Mouse (Mus musculus) liver, postnatal 0 days (tissue): ENCODE data around the gene Hjurp. TPM values are rescaled to one million over a fixed set of nuclear protein-coding genes. Genes with fewer than 3 reads are reported as not detected.

Experiments
- ATAC-seq: fragments of 200-750 bp; cut with Nextera tagmentation; 2 replicates; pipeline ENCODE4 v1.8.0; 2017; ENCODE audit warnings: mild to moderate bottlenecking, moderate library complexity
- DNase-seq: peaks from one replicate; pipeline ENCODE4 v3.0.0-alpha.2; 2016
- H3K27ac ChIP-seq: fragments of 300-500 bp; sonication (generic); 2 replicates; pipeline ENCODE4 v1.5.1; 2014; ENCODE audit warnings: antibody characterized with exemption, moderate library complexity, mild to moderate bottlenecking, low read depth
- H3K27me3 ChIP-seq: fragments of 300-500 bp; sonication (generic); 2 replicates; pipeline ENCODE4 v1.6.1; 2014; ENCODE audit warnings: low read length, control low read depth, mixed read lengths; ENCODE audit not compliant: insufficient read depth
- H3K36me3 ChIP-seq: fragments of 300-500 bp; sonication (generic); replicated peaks from 2 replicates; pipeline ENCODE4 v1.6.1; 2014; ENCODE audit warnings: mild to moderate bottlenecking, control low read depth, low read length, moderate library complexity, mixed read lengths; ENCODE audit not compliant: insufficient read depth
- H3K4me1 ChIP-seq: fragments of 300-500 bp; sonication (generic); 2 replicates; pipeline ENCODE4 v1.6.1; 2014; ENCODE audit warnings: antibody characterized with exemption, mild to moderate bottlenecking, control low read depth; ENCODE audit not compliant: insufficient read depth
- H3K4me2 ChIP-seq: fragments of 300-500 bp; sonication (generic); 2 replicates; pipeline ENCODE4 v1.6.1; 2014; ENCODE audit warnings: low read depth, mild to moderate bottlenecking, low read length, moderate library complexity, mixed read lengths
- H3K4me3 ChIP-seq: fragments of 300-500 bp; sonication (generic); 2 replicates; pipeline ENCODE4 v1.5.1; 2014; ENCODE audit warnings: low read depth, low read length
- H3K9ac ChIP-seq: fragments of 300-500 bp; sonication (generic); replicated peaks from 2 replicates; pipeline ENCODE4 v1.6.1; 2014; ENCODE audit warnings: mild to moderate bottlenecking, moderate library complexity
- H3K9me3 ChIP-seq: fragments of 300-500 bp; sonication (generic); 2 replicates; pipeline ENCODE4 v1.6.1; 2016; ENCODE audit warnings: mild to moderate bottlenecking, control low read depth, low read length, mixed read lengths
- CTCF ChIP-seq: sonication (generic); IDR thresholded peaks from 2 replicates; pipeline ENCODE4 v1.5.1; 2016; ENCODE audit warnings: antibody characterized with exemption, low read depth
- EP300 ChIP-seq: IDR thresholded peaks from 2 replicates; pipeline ENCODE4 v1.6.1; 2016; ENCODE audit warnings: antibody characterized with exemption, low read depth, mild to moderate bottlenecking
- WGBS: fragments of 180-500 bp; shearing (Covaris S2); extraction: QIAGEN DNeasy Blood & Tissue Kit; methylation state at CpG from one replicate; pipeline ENCODE4 v1.1.7; 2014; ENCODE audit not compliant: insufficient replicate concordance; 5-methylcytosine and 5-hydroxymethylcytosine counted together
- polyA plus RNA-seq: library from polyadenylated mRNA; unstranded; fragments of >200 nt; fragmentation: Nextera tagmentation; extraction: Ambion mirVana; gene quantifications from 2 replicates; pipeline ENCODE4 v1.2.1, GENCODE M21; 2015

Hjurp gene
- polyA plus RNA-seq, 1 experiment from 2014 or later = 37.0 TPM

DNA sequence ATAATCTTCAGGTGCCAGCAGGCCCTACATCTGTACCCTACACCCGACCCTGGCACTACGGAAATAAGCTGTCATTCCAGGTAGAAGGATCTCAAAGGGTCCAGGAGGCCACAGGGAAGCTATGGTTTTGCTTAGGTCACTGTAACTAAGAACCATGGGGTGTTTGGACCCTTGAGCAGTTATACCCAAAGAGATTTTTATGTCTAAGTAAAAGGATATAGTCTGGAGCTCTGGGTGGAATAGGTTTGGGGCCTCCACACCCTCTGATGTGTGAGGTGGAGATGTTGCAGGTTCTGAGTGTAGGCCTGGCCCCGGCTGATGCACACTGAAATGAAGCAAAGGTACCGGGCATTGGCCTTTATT lies 43.2 kb downstream of the Hjurp start:
- DNase-seq (no peak), ATAC-seq (no peak)
- H3K9me3 ChIP-seq = peaks cover 25% of the 10 kb centered on the region
- WGBS = 54% methylated on average over 4 of the region's 4 CpGs
- no peak overlapping the region for H3K27ac ChIP-seq
- H3K4me3 ChIP-seq = no peak overlapping the region
- TF ChIP-seq CTCF (no peak), EP300 (no peak)
- no peaks in the 10 kb centered on the region for H3K36me3 ChIP-seq
- no peaks in the 10 kb centered on the region for H3K27me3 ChIP-seq
- H3K9ac ChIP-seq = no peak overlapping the region
- no peak overlapping the region for H3K4me2 ChIP-seq
- H3K4me1 ChIP-seq = no peaks in the 10 kb centered on the region; the same call in 1 of the 2 replicates

DNA sequence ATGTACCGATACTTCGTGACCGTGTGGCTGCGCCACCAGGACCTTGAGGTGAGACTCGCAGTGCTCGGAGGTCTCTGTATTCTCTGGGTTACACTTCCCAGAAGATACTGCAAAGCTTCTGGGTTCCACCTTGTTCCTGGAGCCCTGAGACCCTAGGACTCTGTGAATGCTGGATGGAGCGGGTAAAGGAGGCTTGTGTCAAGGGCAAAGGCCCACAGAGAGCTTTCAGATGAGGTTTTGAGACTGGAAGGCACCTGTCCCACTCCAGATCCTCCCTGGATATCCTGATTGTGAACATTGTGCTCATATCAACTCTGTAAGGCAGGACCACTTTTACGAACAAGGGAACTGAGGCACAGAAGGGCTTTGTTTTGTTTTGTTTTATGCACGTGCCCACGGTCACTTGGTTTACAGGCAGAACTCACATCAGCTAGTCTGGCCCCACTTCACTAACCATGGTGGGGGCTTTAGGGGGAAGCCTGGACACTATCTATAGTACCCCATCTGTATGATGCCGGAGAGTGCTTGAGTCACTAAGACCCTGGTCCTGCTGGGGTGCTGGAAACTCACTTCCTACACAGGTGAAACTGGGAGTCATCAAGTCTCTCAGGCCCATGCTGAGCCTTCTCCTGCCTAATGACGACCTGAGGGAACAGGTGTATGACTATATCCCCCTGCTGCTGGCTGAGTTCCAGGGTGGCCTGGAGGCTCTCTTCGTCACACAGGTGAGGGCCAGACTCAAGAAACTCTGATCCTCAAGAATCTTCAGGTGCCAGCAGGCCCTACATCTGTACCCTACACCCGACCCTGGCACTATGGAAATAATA lies 43.8 kb downstream of the Hjurp start:
- no peak for ATAC-seq
- Histone ChIP-seq H3K4me2 (no peak overlapping the region), H3K9ac (no peak overlapping the region), H3K4me3 (no peak overlapping the region), H3K4me1 (no peaks in the 10 kb centered on the region; the same call in 1 of the 2 replicates), H3K27ac (no peak overlapping the region), H3K36me3 (no peaks in the 10 kb centered on the region), H3K27me3 (no peaks in the 10 kb centered on the region), H3K9me3 (peaks cover 21% of the 10 kb centered on the region)
- no peak for DNase-seq
- WGBS = 62% methylated on average over 14 of the region's 14 CpGs
- no peak for TF ChIP-seq EP300
- no peak for TF ChIP-seq CTCF

DNA sequence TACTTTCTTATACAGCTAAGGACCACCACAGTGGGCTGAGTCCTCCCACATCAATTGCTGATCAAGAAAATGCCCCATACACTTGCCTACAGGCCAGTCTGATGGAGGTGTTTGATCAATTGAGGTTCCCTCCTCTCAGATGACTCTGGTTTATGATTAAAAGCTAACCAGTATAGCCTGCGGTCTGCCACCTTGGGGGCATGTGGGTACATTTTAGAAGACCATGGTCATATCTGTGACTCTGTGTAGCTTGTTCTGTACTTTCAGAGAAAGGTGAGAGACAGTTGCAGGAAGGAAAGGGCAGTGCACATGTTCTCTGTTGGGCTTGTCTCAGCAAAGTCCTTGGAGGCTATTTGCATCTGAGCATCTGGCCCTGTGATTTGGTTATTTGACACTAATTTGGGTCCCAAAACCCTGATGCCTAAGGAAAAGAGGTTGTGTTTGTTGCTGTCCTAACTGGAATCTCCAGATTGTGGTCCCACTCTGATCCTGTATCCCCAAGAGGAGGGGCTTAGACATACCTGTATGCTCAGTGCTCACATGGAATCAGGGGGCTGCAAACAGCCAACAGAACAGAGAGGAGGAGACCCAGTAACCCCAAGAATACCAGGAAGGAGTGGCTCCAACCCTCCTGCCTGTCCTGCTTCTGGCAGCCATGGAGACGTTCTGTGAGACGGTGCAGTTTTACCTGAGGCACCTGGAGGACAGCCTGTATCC lies 44.6 kb downstream of the Hjurp start:
- H3K4me3 ChIP-seq = no peak overlapping the region
- no peaks in the 10 kb centered on the region for H3K36me3 ChIP-seq
- 42% methylated on average over 3 of the region's 3 CpGs for WGBS
- ATAC-seq = no peak
- H3K4me1 ChIP-seq = no peaks in the 10 kb centered on the region; the same call in 1 of the 2 replicates
- DNase-seq = no peak
- no peak for TF ChIP-seq CTCF
- no peak for TF ChIP-seq EP300
- no peak overlapping the region for H3K9ac ChIP-seq
- no peak overlapping the region for H3K4me2 ChIP-seq
- peaks cover 22% of the 10 kb centered on the region for H3K9me3 ChIP-seq
- H3K27ac ChIP-seq = no peak overlapping the region
- H3K27me3 ChIP-seq = no peaks in the 10 kb centered on the region

DNA sequence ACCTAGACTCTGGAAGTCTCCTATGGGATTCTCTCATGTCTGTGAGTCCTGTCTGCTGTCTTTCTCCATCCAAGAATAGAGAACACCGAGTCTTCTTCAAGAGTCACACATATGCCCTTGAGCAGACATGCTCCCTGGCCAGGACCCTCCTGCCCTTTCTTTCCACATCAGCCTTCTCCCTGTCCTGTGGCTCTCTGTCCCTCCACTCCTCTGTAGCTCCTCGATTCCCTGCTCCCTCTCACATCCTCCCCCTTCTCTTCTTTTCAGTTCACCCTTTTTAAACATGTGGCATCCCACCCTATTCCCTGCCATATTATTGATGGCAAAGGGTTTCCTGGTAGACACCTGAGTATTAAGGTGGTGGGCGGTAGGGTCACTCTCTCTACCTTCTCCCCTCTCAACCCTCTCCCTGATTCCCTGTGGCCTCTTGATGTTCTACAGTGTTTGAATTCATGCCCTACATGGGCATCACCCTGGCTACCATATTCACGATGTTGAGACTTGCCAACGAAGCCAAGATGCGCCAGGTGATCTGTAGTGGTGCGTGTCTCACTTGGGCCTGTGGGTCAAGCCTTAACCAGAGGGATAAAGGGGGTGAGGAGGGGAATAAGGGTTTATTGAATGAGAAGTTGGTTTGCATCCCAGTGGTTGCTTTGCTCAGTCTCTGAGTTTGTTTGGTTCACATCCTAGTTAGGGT lies 45.5 kb downstream of the Hjurp start:
- Histone ChIP-seq H3K4me2 (no peak overlapping the region), H3K27me3 (no peaks in the 10 kb centered on the region), H3K27ac (no peak overlapping the region), H3K9ac (no peak overlapping the region), H3K9me3 (peaks cover 21% of the 10 kb centered on the region), H3K4me1 (no peaks in the 10 kb centered on the region), H3K4me3 (no peak overlapping the region), H3K36me3 (no peaks in the 10 kb centered on the region)
- 58% methylated on average over 7 of the region's 7 CpGs for WGBS
- no peak for DNase-seq
- ATAC-seq = no peak
- TF ChIP-seq EP300 (no peak), CTCF (no peak)

DNA sequence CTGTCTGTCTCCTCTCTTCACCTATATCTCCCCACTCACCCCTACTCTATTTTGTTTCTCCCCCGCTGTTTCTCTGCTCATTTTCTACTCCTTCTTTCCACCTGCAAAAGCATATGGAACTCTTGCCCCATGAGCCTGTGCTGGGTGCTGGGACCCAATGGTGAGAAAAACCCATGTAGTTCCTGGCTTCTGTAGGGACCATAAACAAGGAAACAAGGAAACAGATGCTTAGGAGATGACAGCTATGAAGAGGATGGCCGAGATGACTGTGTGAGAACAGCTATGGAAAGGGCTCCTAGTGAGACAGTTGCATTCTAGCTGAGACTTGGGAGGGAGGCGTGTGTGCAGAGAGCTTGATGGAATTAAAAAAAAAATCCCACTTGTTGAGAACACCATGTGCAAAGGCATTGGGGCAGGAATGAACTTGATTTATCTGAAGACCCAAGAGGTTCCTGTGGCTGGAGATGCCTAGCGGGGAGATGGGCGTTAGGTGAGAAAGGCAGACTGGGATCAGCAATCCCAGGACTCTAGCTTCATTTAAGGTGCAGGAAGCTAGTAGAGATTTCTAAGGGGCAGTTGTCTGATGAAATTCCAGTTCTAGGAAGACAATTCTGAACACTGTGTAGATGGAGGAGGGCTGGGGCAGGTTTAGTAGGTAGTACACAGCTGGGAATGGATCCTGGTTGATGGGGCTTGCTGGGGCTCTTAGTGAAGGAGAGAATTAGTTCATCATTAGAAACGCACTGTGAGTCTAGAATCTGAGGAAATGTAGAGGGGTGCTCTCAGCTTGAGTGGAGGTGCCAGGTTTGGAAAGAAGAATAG lies 46.2 kb downstream of the Hjurp start:
- TF ChIP-seq CTCF = no peak
- no peak for TF ChIP-seq EP300
- Histone ChIP-seq H3K27ac (no peak overlapping the region), H3K9me3 (peaks cover 22% of the 10 kb centered on the region), H3K4me1 (no peaks in the 10 kb centered on the region), H3K4me2 (no peak overlapping the region), H3K9ac (no peak overlapping the region), H3K4me3 (no peak overlapping the region), H3K27me3 (no peaks in the 10 kb centered on the region), H3K36me3 (no peaks in the 10 kb centered on the region)
- no peak for DNase-seq
- WGBS = 65% methylated on average over 6 of the region's 6 CpGs
- no peak for ATAC-seq
